Mouse (Mus musculus): Measurements from ENCODE around the gene Desi2. TPM values are rescaled to one million over a fixed set of nuclear protein-coding genes. Genes with fewer than 3 reads are reported as not detected.
"Not testable (repeated sequence)": the region's sequence is repeated elsewhere in the genome, so short reads cannot be mapped to it uniquely, and the experiment has no call there.

Gene Desi2
- polyA plus RNA-seq, 1 experiment from 2014 or later = 25.2 TPM

DNA sequence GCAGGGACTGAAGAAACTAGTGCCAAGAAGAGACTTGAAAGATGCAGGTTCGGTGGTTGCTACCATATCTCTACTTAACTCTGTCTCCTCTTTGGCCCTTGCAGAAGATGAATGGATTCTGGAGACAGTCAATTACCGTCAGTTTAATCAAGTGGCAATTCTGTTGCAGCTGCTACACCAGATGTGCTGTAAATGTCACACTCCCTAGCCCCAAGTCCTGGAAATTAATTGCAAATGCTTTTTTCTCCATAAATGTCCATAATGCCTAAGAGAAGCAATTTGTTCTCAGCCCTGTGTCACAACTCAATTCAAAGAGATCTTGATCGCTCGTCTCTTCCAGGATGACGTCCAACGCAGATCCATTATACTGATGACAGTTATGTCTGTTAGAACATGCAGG, 83.4 kb downstream of the Desi2 start:
- no peak overlapping the region for H3K4me2 ChIP-seq
- 57% methylated on average over 6 of the region's 6 CpGs for WGBS
- H3K4me3 ChIP-seq (replicated peaks) = no peak overlapping the region
- no peaks in the 10 kb centered on the region for H3K9me3 ChIP-seq
- H3K9ac ChIP-seq = no peak overlapping the region
- no peak for ATAC-seq (ENCODE audit: insufficient read depth, low FRiP score, low read depth)
- H3K27me3 ChIP-seq (replicated peaks) = no peaks in the 10 kb centered on the region
- no peaks in the 10 kb centered on the region for H3K4me1 ChIP-seq
- H3K27ac ChIP-seq = no peak overlapping the region
- H3K36me3 ChIP-seq = no peaks in the 10 kb centered on the region

DNA sequence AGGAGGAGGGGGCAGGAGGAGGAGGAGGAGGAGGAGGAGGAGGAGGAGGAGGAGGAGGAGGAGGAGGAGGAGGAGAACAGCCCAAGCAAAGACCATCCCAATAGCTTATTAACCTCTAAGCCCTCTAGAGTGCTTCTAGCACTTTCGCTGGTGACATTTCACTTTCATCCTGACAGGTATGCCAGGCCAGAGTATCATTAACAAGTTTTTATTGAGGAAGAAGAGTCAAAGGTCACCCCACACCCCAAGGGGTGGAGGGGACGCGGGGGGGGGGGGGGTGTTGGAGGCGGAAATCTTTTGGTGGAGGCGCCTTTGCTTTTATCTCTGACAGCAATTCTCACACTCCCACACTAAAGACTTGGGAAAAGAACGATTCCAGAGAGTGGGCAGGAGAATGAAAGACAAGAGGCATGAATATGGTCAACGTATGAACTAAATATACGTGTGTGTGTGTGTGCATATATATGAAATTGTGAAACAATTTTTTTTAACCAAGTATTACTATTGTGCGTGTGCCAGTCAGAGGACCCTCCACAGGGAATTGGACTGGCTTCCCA, 88.0 kb downstream of the Desi2 start:
- Histone ChIP-seq H3K9ac (no peak overlapping the region), H3K4me1 (no peaks in the 10 kb centered on the region), H3K9me3 (no peaks in the 10 kb centered on the region), H3K4me3 (replicated peaks) (peak overlapping the region; percentile 64), H3K27ac (no peak overlapping the region), H3K27me3 (replicated peaks) (no peaks in the 10 kb centered on the region), H3K36me3 (no peaks in the 10 kb centered on the region), H3K4me2 (peak overlapping the region; percentile 89)
- WGBS = 35% methylated on average over 9 of the region's 9 CpGs
- no peak for ATAC-seq (ENCODE audit: insufficient read depth, low FRiP score, low read depth)

DNA sequence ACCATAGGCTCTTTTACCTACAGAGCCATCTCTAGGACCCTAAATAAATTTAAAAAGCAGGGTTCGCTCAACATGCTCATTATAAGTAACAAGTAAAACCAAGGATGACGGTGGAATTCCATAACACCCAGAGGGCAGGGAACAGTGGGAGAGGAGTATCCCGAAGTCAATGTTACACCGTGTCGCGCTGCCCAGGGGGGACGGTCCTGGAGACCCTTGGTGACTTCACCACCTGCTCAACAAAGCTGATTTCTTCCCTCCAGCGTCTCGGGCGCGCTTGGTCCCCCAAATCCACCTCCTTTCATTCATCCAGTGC, 88.5 kb downstream of the Desi2 start:
- no peaks in the 10 kb centered on the region for H3K9me3 ChIP-seq
- H3K27me3 ChIP-seq (replicated peaks) = no peaks in the 10 kb centered on the region
- H3K36me3 ChIP-seq = no peaks in the 10 kb centered on the region
- H3K4me1 ChIP-seq = no peaks in the 10 kb centered on the region
- peak overlapping the region; percentile 64 for H3K4me3 ChIP-seq (replicated peaks)
- 10% methylated on average over 11 of the region's 11 CpGs for WGBS
- H3K27ac ChIP-seq = no peak overlapping the region
- peak overlapping the region; percentile 55; the same call in 1 of the 2 replicates for H3K9ac ChIP-seq
- no peak for ATAC-seq (ENCODE audit: insufficient read depth, low FRiP score, low read depth)
- H3K4me2 ChIP-seq = peak overlapping the region; percentile 89

DNA sequence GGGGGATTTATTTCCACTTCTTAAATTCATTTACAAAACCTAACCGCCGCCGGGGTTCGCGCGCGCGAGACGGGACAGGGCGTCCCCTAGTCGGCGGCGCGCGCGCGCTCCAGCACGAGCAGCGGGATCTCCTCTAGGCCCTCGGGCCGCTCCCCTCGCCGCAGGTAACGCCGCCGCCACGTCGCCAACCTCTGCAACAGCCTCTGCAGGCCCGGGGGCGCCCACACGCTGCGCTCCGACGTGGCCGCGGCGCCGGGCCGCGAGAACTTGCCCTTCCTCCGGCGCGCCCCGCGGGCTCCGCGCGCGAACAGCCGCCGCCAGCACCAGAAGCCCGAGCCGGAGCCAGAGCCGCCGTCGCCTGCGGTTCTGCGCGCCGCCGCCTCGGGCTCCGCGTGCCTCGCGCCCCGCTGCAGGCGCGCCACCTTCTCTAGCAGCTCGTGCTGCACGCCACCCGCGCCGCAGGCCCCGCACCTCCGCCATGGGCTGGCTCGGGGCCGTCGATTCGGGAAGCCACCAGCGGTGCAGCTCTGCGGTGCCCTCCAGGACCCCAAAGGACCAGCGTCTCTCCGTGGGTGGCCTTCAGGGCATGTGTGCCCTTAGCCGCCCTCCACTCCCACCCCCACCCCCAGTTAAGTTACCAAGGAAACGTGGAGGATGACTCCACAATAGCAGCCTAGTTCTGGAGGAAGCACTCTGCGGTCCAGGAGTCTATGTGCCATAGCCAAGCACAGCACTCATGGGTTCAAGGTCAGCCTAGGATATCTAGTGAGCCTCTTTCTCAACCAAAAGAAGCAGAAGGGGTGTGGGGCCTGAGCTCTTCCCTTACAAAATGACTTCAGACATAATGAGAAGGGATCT, 89.1 kb downstream of the Desi2 start:
- H3K4me2 ChIP-seq = peak overlapping the region; percentile 89
- H3K9ac ChIP-seq = peak overlapping the region; percentile 55
- no peaks in the 10 kb centered on the region for H3K9me3 ChIP-seq
- ATAC-seq (ENCODE audit: insufficient read depth, low FRiP score, low read depth) = peak; percentile 88
- under 1% methylated on average over 87 of the region's 87 CpGs for WGBS
- H3K4me3 ChIP-seq (replicated peaks) = peak overlapping the region; percentile 64
- no peaks in the 10 kb centered on the region for H3K4me1 ChIP-seq
- no peaks in the 10 kb centered on the region for H3K36me3 ChIP-seq
- H3K27ac ChIP-seq = peak overlapping the region; percentile 67
- no peaks in the 10 kb centered on the region for H3K27me3 ChIP-seq (replicated peaks)

DNA sequence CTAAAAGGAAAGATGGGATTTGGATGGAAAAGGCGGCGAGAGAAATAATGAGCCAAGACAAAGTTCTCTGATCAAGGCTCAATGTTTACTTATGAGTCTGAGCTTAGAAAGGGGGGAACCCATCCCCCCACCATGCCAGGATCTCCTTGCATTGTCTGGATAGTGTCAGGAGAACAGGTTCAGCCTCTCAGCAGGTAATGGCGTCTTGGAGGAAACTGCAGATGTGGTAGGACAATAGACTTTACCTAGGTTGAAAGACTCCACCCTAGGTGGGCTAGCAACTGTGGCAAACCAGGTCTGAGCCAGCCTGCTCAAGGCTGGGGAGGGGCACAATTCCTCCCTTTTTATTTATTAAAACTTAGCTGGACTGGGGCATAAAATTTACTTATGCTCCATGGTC, 96.1 kb downstream of the Desi2 start:
- not testable (repeated sequence) for ATAC-seq (ENCODE audit: insufficient read depth, low FRiP score, low read depth); H3K27ac ChIP-seq; H3K36me3 ChIP-seq; H3K9ac ChIP-seq; H3K27me3 ChIP-seq (replicated peaks); H3K9me3 ChIP-seq; H3K4me1 ChIP-seq; H3K4me2 ChIP-seq; H3K4me3 ChIP-seq (replicated peaks)
- 89% methylated on average over 3 of the region's 3 CpGs for WGBS

DNA sequence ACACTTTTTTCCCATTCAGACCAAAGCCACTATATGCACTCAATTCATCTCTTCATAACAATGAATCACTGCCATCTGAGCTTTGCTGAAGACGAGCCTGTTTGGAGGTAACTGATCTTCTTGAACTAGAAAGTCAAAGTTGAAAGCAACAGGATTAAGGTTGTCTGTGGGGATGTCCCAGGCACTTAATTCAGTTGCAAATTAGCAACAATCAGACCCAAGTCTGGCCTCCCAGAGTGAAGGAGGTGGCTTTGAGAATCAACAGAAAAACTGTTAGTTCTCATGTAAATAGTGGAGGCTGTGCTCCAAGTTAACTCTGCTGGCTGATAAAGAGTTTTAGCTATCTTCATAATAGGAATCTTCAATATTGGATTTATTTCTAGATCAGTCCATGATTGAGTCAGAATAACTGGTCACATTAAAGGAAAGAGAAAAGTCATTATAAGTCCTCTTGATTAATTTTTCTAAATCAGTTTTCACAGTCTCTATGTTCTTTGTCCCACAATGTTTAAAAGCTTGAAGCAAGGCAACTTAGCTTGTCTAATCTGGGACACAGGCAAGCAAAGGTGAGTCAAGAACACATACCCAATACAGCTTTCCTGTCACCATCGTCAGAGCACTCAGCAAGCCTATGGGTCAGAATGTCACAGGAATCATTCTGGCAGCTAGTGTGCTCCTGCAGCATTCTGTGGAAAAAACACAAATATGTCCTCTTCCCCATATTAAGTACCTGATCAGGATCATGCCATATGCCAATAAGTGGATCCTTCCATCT, 96.9 kb downstream of the Desi2 start:
- no peak overlapping the region for H3K9ac ChIP-seq
- ATAC-seq (ENCODE audit: insufficient read depth, low FRiP score, low read depth) = no peak
- H3K4me1 ChIP-seq = no peaks in the 10 kb centered on the region
- H3K36me3 ChIP-seq = no peaks in the 10 kb centered on the region
- 71% methylated on average over 2 of the region's 2 CpGs for WGBS
- H3K27me3 ChIP-seq (replicated peaks) = no peaks in the 10 kb centered on the region
- H3K9me3 ChIP-seq = no peaks in the 10 kb centered on the region
- H3K27ac ChIP-seq = no peak overlapping the region
- H3K4me3 ChIP-seq (replicated peaks) = no peak overlapping the region
- H3K4me2 ChIP-seq = no peak overlapping the region

DNA sequence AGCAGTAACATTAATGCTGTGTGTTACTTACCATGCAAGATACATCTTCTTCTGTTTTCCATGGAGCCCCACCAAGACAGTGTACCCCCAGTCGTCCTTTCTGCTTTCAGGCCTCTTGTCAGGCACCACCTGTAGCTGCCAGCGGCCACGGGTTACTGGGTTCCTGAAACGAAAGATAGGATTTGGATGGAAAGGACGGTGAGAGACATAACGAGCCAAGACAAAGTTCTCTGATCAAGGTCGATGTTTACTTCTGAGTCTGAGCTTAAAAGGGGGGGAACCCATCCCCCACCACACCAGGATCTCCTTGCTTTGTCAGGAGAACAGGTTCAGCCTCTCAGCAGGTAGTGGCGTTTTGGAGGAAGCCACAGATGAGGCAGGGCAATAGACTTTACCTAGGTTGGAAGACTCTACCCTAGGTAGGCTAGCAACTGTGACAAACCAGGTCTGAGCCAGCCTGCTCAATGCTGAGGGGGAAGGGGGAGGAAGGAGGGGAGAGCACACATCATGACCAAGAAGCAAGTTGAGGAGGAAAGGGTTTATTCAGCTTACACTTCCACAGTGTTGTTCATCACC, 100.5 kb downstream of the Desi2 start:
- no peak overlapping the region for H3K9ac ChIP-seq
- H3K4me2 ChIP-seq = no peak overlapping the region
- H3K27me3 ChIP-seq (replicated peaks) = no peaks in the 10 kb centered on the region
- H3K4me1 ChIP-seq = no peaks in the 10 kb centered on the region
- H3K4me3 ChIP-seq (replicated peaks) = no peak overlapping the region
- no peaks in the 10 kb centered on the region for H3K9me3 ChIP-seq
- no peak overlapping the region for H3K27ac ChIP-seq
- H3K36me3 ChIP-seq = no peaks in the 10 kb centered on the region
- no peak for ATAC-seq (ENCODE audit: insufficient read depth, low FRiP score, low read depth)
- 62% methylated on average over 8 of the region's 8 CpGs for WGBS

DNA sequence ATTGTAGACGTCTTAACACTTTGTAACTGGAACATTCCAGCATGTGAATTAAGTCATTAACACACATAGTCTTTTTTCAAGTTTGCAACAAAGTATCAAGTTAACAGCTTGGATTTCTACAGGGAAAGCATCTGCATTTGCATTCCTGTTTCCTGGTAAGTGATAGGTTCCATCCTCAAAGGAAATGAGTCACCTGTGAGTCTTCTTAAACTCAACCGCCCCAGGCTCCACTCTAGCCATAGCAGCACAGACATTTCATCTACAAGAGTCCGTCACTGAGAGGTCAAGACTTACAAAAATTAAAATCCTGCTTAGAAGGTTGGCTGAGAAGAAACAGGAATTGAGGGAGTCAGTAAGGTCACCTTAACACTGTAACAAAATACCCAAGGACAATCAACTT, 104.5 kb downstream of the Desi2 start:
- Histone ChIP-seq H3K27ac (no peak overlapping the region), H3K4me1 (no peaks in the 10 kb centered on the region), H3K9ac (no peak overlapping the region), H3K27me3 (replicated peaks) (no peaks in the 10 kb centered on the region), H3K4me3 (replicated peaks) (no peak overlapping the region), H3K9me3 (no peaks in the 10 kb centered on the region), H3K4me2 (no peak overlapping the region), H3K36me3 (no peaks in the 10 kb centered on the region)
- 78% methylated on average over 3 of the region's 3 CpGs for WGBS
- ATAC-seq (ENCODE audit: insufficient read depth, low FRiP score, low read depth) = no peak

DNA sequence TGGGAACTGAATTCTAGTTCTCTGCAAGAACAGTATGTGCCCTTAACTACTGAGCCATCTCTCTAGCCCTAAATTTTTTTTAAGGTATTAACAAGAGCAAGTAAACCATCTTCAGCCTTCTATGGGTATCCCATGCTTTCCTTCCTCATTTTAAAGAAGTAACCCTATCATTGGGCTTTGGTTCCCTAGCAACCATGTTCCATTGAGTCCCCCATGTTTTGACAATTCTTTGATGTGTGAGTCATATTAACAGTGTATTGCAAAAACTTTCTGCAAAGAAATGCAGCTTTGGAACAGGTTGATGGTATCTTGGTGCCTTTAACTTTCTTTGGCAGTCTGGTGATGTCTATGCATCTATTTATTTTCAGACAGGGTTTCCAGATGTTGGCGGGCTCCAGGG, 106.8 kb downstream of the Desi2 start:
- Histone ChIP-seq H3K27ac (no peak overlapping the region), H3K4me2 (no peak overlapping the region), H3K9me3 (no peaks in the 10 kb centered on the region), H3K9ac (no peak overlapping the region), H3K4me1 (no peaks in the 10 kb centered on the region), H3K36me3 (no peaks in the 10 kb centered on the region), H3K4me3 (replicated peaks) (no peak overlapping the region), H3K27me3 (replicated peaks) (no peaks in the 10 kb centered on the region)
- 93% methylated on average over 1 of the region's 1 CpGs for WGBS
- ATAC-seq (ENCODE audit: insufficient read depth, low FRiP score, low read depth) = no peak

DNA sequence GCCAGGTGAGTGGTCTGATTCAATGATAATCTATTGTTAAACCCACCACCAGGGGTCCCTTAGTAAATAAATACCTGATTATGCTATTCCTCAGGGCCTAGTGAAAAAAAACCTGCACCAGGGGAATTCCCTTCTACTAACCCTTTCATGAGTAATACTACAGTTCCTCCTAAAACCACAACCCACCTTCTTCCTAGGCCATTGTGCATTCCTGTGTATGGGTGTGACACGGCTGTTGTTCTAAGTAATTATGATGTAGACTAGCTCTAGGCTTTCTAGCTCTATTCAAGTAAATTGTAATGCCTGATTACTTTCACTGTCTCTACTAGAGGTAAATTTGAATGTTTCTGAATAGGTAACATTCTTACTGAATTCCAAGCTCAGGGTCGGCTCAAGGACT, 114.0 kb downstream of the Desi2 start:
- not testable (repeated sequence) for H3K27ac ChIP-seq; H3K9me3 ChIP-seq; H3K4me3 ChIP-seq (replicated peaks); H3K27me3 ChIP-seq (replicated peaks); H3K9ac ChIP-seq; H3K4me1 ChIP-seq; H3K36me3 ChIP-seq; H3K4me2 ChIP-seq; ATAC-seq (ENCODE audit: insufficient read depth, low FRiP score, low read depth)
- 87% methylated on average over 2 of the region's 2 CpGs for WGBS

DNA sequence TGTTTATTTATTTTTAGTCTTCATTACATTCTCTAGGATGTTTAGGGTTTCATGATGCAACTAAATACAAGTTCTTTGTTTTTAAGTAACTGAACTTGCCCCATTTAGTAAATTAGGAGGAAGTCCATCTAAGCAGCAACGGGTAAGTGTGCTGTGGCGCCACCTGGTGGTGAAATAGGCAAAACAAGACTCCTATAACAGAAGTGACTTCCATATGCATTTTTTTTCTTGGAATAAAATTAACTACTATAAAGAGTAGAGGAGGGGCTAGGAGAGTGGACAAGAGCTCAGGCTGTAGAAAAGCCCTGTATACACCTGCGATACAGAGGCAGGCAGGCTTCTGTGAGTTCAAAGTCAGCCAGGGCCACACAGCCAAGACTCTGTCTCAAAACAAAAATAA, 116.2 kb downstream of the Desi2 start:
- Histone ChIP-seq H3K36me3 (no peaks in the 10 kb centered on the region), H3K9me3 (no peaks in the 10 kb centered on the region), H3K27me3 (replicated peaks) (no peaks in the 10 kb centered on the region), H3K4me1 (no peaks in the 10 kb centered on the region), H3K4me2 (no peak overlapping the region), H3K9ac (no peak overlapping the region), H3K4me3 (replicated peaks) (no peak overlapping the region), H3K27ac (no peak overlapping the region)
- 31% methylated on average over 3 of the region's 3 CpGs for WGBS
- no peak for ATAC-seq (ENCODE audit: insufficient read depth, low FRiP score, low read depth)

Measured in stomach, embryonic 15.5 days (tissue).